Mouse (Mus musculus) intestine, embryonic 15.5 days (tissue): ENCODE measurements around the gene Txnrd3. TPM values are rescaled to one million over a fixed set of nuclear protein-coding genes. Genes with fewer than 3 reads are reported as not detected.

Experiments used
- ATAC-seq: fragments of 200-750 bp; cut with Nextera tagmentation; 2 replicates; pipeline ENCODE4 v1.8.0; 2017; ENCODE audit warnings: moderate TSS enrichment, moderate library complexity
- H3K27ac ChIP-seq: fragments of 300-500 bp; sonication (generic); 2 replicates; pipeline ENCODE4 v1.5.1; 2015; ENCODE audit warnings: mild to moderate bottlenecking, inconsistent platforms
- H3K27me3 ChIP-seq: fragments of 300-500 bp; sonication (generic); replicated peaks from 2 replicates; pipeline ENCODE4 v1.6.1; 2015; ENCODE audit warnings: inconsistent platforms
- H3K36me3 ChIP-seq: fragments of 300-500 bp; sonication (generic); 2 replicates; pipeline ENCODE4 v1.6.1; 2015; ENCODE audit warnings: inconsistent platforms
- H3K4me1 ChIP-seq: fragments of 300-500 bp; sonication (generic); replicated peaks from 2 replicates; pipeline ENCODE4 v1.6.1; 2015; ENCODE audit warnings: inconsistent platforms
- H3K4me2 ChIP-seq: fragments of 300-500 bp; sonication (generic); replicated peaks from 2 replicates; pipeline ENCODE4 v1.6.1; 2015; ENCODE audit warnings: mild to moderate bottlenecking, inconsistent platforms
- H3K4me3 ChIP-seq: fragments of 300-500 bp; sonication (generic); replicated peaks from 2 replicates; pipeline ENCODE4 v1.5.1; 2015; ENCODE audit warnings: inconsistent platforms
- H3K9ac ChIP-seq: fragments of 300-500 bp; sonication (generic); 2 replicates; pipeline ENCODE4 v1.6.1; 2015; ENCODE audit warnings: inconsistent platforms
- H3K9me3 ChIP-seq: fragments of 300-500 bp; sonication (generic); 2 replicates; pipeline ENCODE4 v1.6.1; 2016; ENCODE audit warnings: inconsistent platforms
- WGBS: fragments of 180-500 bp; shearing (Covaris S2); methylation state at CpG from one replicate; pipeline ENCODE4 v1.1.7; 2015; 5-methylcytosine and 5-hydroxymethylcytosine counted together
- polyA plus RNA-seq: library from polyadenylated mRNA; unstranded; fragments of >200 nt; fragmentation: Nextera tagmentation; extraction: Ambion mirVana; gene quantifications from 2 replicates; pipeline ENCODE4 v1.2.1, GENCODE M21; 2015

Gene Txnrd3
- polyA plus RNA-seq: 8.5 and 8.8 TPM in 2 replicates

DNA sequence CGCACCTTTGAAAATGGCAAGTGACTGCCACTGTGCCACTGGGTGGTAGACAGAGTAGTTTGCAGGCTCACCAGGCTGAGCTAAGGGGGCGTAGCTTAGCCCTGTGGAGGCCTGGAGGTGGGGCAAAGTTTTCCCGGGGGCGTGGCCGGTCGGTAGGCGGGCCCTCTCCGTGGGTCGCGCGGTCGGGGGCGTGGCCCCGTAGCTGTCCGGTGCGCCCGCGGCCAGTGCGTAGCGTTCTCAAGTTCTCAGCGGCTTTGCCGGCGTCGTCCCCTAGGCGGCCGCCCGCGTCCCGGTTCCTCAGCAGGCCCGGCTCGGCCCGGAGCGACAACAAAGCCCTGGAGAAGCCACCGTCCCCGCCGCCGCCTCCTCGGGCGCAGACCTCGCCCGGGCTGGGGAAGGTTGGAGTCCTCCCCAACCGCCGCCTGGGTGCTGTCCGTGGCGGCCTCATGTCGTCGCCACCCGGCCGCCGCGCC lies at the start of gene Txnrd3:
Txnrd3 (plus strand) TSS at position 191 of the 473 bp plus-strand sequence.
- no peaks in the 10 kb centered on the region for H3K9me3 ChIP-seq

GRCm38 (mm10) chr6:89595018-89595776 lies 48.6 kb upstream of the Txnrd3 start, which contains the start of gene Chchd6:
Gene Chchd6 (minus strand): TSS chr6:89595652.
- peak; percentile 100 for ATAC-seq
- peak within 1 kb of the TSS; percentile 79 for H3K4me3 ChIP-seq
- H3K27ac ChIP-seq: no peak within 1 kb of the TSS
- H3K36me3 ChIP-seq: no peaks in the 10 kb centered on the region
- H3K9ac ChIP-seq: peak within 1 kb of the TSS; percentile 68
- no peaks in the 10 kb centered on the region for H3K9me3 ChIP-seq
- H3K27me3 ChIP-seq: no peaks in the 10 kb centered on the region
- H3K4me1 ChIP-seq: 0 out of 2 replicates have a peak, but pooled peaks cover 4% of the 10 kb centered on the region
- H3K4me2 ChIP-seq: peak within 1 kb of the TSS; percentile 69
- WGBS: under 1% methylated on average over 56 of the region's 56 CpGs

More for the DNA sequence above, at the start of gene Txnrd3:
- H3K4me3 ChIP-seq: peak within 1 kb of the TSS; percentile 71
- peak within 1 kb of the TSS; percentile 66 for H3K9ac ChIP-seq
- peak; percentile 94 for ATAC-seq
- under 1% methylated on average over 50 of the region's 51 CpGs for WGBS
- no peaks in the 10 kb centered on the region for H3K27me3 ChIP-seq
- peak within 1 kb of the TSS; percentile 94 for H3K27ac ChIP-seq
- no peaks in the 10 kb centered on the region for H3K36me3 ChIP-seq
- peak within 1 kb of the TSS; percentile 95 for H3K4me2 ChIP-seq
- no peaks in the 10 kb centered on the region for H3K4me1 ChIP-seq

DNA sequence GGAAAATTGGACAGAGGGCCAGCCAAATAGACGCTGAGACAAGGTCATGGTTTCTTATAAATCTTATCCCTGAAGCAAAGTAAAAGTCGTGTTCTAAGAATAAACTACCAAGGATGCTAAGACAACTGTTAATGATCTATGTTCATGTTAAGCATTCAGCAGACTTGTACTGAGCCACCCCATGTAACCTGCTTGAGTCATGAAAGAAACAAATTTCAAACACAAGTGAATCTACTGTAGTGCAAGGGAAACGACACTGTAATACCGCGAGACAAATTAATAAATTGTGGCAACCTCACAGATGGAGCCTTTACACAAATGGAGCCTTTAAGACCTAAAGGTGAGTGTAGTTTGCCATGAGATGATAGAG lies 48.0 kb upstream of the Txnrd3 start:
- H3K27me3 ChIP-seq: no peaks in the 10 kb centered on the region
- ATAC-seq: peak; percentile 38; the same call in 1 of the 2 replicates
- H3K4me3 ChIP-seq: peak overlapping the region; percentile 79; the same call in 1 of the 2 replicates
- no peak overlapping the region for H3K9ac ChIP-seq
- 27% methylated on average over 5 of the region's 5 CpGs for WGBS
- 0 out of 2 replicates have a peak, but pooled peaks cover 4% of the 10 kb centered on the region for H3K4me1 ChIP-seq
- H3K4me2 ChIP-seq: peak overlapping the region; percentile 69
- no peaks in the 10 kb centered on the region for H3K9me3 ChIP-seq
- H3K27ac ChIP-seq: no peak overlapping the region
- no peaks in the 10 kb centered on the region for H3K36me3 ChIP-seq

- ATAC-seq: no peak
- no peaks in the 10 kb centered on the region for H3K9me3 ChIP-seq
- no peak overlapping the region for H3K9ac ChIP-seq
- H3K4me3 ChIP-seq: no peak overlapping the region
- H3K4me1 ChIP-seq: 0 out of 2 replicates have a peak, but pooled peaks cover 4% of the 10 kb centered on the region
- no peak overlapping the region for H3K27ac ChIP-seq
- H3K27me3 ChIP-seq: no peaks in the 10 kb centered on the region
- no peak overlapping the region for H3K4me2 ChIP-seq
- no peaks in the 10 kb centered on the region for H3K36me3 ChIP-seq
- WGBS: 90% methylated on average over 1 of the region's 1 CpGs
Observed at GRCm38 (mm10) chr6:89596510-89596909, 47.3 kb upstream of the Txnrd3 start.

- no peak for ATAC-seq
Observed at GRCm38 (mm10) chr6:89606096-89606495, 37.7 kb upstream of the Txnrd3 start.

DNA sequence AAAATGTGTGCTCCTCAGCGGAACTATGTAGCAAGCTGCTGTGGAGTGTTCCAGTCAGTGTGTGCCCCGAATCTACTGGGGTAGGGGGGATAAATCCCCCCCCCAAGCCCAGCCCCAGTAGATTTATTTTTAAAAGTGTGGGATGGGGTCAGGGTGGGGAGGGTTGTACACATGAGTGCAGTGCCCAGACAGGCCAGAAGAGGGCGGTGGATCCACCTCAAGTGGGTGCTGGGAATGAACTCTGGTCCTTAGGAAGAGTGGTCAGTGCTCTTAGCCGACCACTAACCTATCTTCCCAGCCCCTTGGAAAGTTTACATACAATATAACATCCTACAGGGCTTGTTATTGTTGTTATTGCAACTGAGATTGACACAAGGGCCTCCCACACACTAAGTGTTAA lies 35.8 kb upstream of the Txnrd3 start:
- H3K4me3 ChIP-seq: no peak overlapping the region
- no peak overlapping the region for H3K4me2 ChIP-seq
- no peaks in the 10 kb centered on the region for H3K27me3 ChIP-seq
- ATAC-seq: no peak
- WGBS: 49% methylated on average over 4 of the region's 4 CpGs
- no peaks in the 10 kb centered on the region for H3K36me3 ChIP-seq
- H3K9ac ChIP-seq: no peak overlapping the region
- H3K4me1 ChIP-seq: no peaks in the 10 kb centered on the region
- H3K9me3 ChIP-seq: no peaks in the 10 kb centered on the region
- no peak overlapping the region for H3K27ac ChIP-seq

More at GRCm38 (mm10) chr6:89606096-89606495, 37.7 kb upstream of the Txnrd3 start:
- Histone ChIP-seq H3K4me3 (no peak overlapping the region), H3K4me1 (no peaks in the 10 kb centered on the region), H3K36me3 (no peaks in the 10 kb centered on the region), H3K27ac (no peak overlapping the region), H3K27me3 (no peaks in the 10 kb centered on the region), H3K9me3 (no peaks in the 10 kb centered on the region), H3K4me2 (no peak overlapping the region), H3K9ac (no peak overlapping the region)
- WGBS: 55% methylated on average over 3 of the region's 3 CpGs

- Histone ChIP-seq H3K9me3 (no peaks in the 10 kb centered on the region), H3K27me3 (no peaks in the 10 kb centered on the region), H3K36me3 (no peaks in the 10 kb centered on the region), H3K4me1 (no peaks in the 10 kb centered on the region), H3K27ac (no peak overlapping the region), H3K4me3 (no peak overlapping the region), H3K9ac (no peak overlapping the region), H3K4me2 (no peak overlapping the region)
- WGBS: 30% methylated on average over 15 of the region's 15 CpGs
- ATAC-seq: peak; percentile 56; the same call in 1 of the 2 replicates
Observed at GRCm38 (mm10) chr6:89613336-89614106, 30.3 kb upstream of the Txnrd3 start.

GRCm38 (mm10) chr6:89614107-89614471 lies 29.7 kb upstream of the Txnrd3 start:
- no peak for ATAC-seq
- Histone ChIP-seq H3K27me3 (no peaks in the 10 kb centered on the region), H3K4me1 (no peaks in the 10 kb centered on the region), H3K4me3 (no peak overlapping the region), H3K27ac (no peak overlapping the region), H3K9ac (no peak overlapping the region), H3K9me3 (no peaks in the 10 kb centered on the region), H3K36me3 (no peaks in the 10 kb centered on the region), H3K4me2 (no peak overlapping the region)
- 26% methylated on average over 2 of the region's 2 CpGs for WGBS

DNA sequence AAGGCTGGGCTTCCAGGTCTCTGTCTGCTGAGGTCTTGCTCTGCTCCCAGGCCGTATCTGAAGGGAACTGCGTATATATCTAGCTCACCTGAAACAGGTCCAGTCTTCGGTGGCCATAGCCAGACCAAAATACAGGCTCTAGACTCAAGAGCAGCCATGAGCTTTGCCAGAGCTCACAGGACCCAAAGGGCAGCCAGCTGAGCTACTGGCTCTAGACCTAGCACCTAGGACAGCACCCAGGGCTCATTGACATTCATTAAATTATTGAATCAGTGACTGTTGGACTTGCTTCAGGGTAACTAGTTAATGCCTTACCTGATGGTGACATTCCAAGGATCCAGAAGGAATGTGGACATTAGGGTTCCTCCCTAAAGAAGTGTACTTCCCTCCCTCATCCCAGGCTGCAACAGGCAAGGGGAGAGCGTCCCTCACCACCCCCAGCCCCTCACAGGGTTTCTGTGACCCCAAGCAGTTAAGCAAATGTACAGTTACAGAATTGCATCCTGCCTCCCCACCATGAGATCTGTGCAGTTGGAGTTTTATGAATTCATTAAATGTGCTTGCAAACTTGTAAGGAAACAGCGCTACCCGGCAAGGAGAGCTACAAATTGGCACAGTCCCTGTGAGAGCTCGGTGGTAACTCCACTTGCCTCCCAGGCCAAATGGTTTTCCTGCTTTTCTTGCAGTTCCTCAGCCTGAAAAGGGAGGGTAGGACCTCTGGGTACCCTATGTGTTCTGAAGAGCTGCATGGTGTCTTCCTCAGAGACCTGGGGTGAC lies 29.0 kb upstream of the Txnrd3 start:
- Histone ChIP-seq H3K4me2 (no peak overlapping the region), H3K27ac (no peak overlapping the region), H3K9ac (no peak overlapping the region), H3K4me3 (no peak overlapping the region), H3K4me1 (no peaks in the 10 kb centered on the region), H3K9me3 (no peaks in the 10 kb centered on the region), H3K27me3 (no peaks in the 10 kb centered on the region), H3K36me3 (no peaks in the 10 kb centered on the region)
- no peak for ATAC-seq
- WGBS: 58% methylated on average over 7 of the region's 7 CpGs

- no peaks in the 10 kb centered on the region for H3K36me3 ChIP-seq
- no peak overlapping the region for H3K9ac ChIP-seq
- no peak overlapping the region for H3K4me2 ChIP-seq
- no peaks in the 10 kb centered on the region for H3K27me3 ChIP-seq
- H3K4me3 ChIP-seq: no peak overlapping the region
- no peaks in the 10 kb centered on the region for H3K9me3 ChIP-seq
- WGBS: 55% methylated on average over 7 of the region's 7 CpGs
- H3K4me1 ChIP-seq: no peaks in the 10 kb centered on the region
- H3K27ac ChIP-seq: no peak overlapping the region
- no peak for ATAC-seq
Observed at GRCm38 (mm10) chr6:89615373-89615755, 28.4 kb upstream of the Txnrd3 start.

DNA sequence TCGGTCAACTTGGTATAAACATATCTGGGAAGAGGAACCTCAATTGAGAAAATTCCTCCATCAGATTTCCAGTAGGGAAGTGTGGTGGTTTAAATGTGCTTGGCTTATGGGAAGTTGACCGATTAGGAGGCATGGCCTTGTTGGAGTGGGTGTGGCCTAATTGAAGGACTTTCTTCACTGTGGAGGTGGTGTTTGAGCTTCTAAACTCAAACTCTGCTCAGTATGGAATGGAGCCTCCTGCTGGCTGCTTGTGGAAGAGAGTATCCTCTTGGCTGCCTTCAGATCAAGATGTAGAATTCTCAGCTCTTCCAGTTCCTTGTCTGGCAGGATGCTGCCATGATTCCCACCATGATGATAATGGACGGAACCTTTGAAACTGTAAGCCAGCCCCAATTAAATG lies 21.1 kb upstream of the Txnrd3 start:
- no peak overlapping the region for H3K27ac ChIP-seq
- H3K4me2 ChIP-seq: no peak overlapping the region
- 78% methylated on average over 3 of the region's 3 CpGs for WGBS
- no peaks in the 10 kb centered on the region for H3K27me3 ChIP-seq
- no peak for ATAC-seq
- H3K9me3 ChIP-seq: no peaks in the 10 kb centered on the region
- H3K9ac ChIP-seq: no peak overlapping the region
- no peaks in the 10 kb centered on the region for H3K36me3 ChIP-seq
- no peaks in the 10 kb centered on the region for H3K4me1 ChIP-seq
- H3K4me3 ChIP-seq: no peak overlapping the region
